Mouse (Mus musculus): ENCODE results near the gene Amz2. TPM values are rescaled to one million over a fixed set of nuclear protein-coding genes. Genes with fewer than 3 reads are reported as not detected.

Amz2 gene
- polyA plus RNA-seq, 1 experiment from 2014 or later = 46.8 TPM

DNA sequence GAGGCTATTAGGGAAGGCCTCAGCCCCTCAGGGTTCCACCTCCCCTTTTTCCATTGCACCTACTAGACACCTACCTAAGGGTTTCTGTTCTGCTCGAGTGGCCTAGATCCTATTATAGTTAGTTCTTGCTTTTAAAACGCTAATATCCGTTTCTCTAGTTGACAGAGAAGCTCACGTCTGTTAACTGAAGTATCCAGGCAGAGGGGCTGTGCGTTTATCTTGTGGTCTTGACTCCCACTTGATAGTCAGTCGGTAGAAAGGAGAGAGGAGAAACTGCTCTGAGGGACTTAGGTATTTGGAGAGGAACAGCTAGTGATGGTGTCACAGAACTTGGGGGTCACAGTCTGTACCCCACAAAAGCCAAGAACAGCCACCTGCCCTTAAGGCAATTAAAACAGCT lies 50.9 kb downstream of the Amz2 start:
- Histone ChIP-seq H3K4me3 (ENCODE audit: low read depth, low read length) (no peak overlapping the region), H3K9ac (ENCODE audit: low read length) (no peak overlapping the region), H3K27ac (ENCODE audit: low read depth, low read length) (peak overlapping the region; percentile 66), H3K4me2 (no peak overlapping the region), H3K36me3 (ENCODE audit: control insufficient read depth, insufficient read depth, low read length) (no peaks in the 10 kb centered on the region), H3K9me3 (ENCODE audit: control insufficient read depth, low read length) (no peaks in the 10 kb centered on the region), H3K4me1 (ENCODE audit: control insufficient read depth, insufficient read depth, low read length) (peaks cover 39% of the 10 kb centered on the region), H3K27me3 (ENCODE audit: control insufficient read depth, insufficient read depth, low read length) (peaks cover 5% of the 10 kb centered on the region)
- 20% methylated on average over 6 of the region's 6 CpGs for WGBS
- DNase-seq (ENCODE audit: low spot score, missing footprints) = peak; percentile 83
- no peak for ATAC-seq (ENCODE audit: low FRiP score)

DNA sequence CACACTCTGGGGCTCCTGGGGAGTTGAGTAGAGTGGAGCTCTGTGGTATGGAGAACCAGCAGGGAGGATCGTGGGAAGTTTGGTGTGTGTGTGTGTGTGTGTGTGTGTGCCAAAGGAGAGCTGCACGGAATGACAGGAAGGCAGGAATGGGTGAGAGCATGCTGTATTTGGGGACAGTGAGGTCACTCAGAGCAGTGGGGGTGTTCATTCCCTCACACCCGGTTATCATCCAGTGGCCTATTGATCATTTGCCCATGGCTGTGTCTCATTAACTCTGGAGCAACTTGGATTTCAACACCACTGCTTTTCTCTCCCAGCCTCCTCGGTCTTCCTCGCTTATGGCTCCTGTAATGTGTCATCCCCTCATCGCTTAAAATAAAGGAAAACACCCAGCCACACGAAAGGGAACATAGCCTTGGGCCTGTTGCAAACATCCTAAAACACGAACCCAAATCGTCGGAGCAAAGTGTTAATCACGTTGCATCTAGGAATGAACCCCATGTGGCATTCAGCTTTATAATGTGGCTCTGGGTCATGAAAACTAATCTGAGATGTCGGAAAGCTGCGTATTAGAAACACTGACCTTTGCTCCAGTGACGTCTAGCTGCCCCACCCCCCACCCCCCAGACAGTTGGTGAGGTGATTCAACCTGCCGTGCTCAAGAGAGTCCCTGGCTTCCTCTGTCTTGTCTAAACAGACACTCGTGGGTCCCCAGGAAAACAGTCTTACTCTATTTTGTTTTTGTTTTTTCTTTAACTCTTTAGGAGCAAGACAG lies 52.0 kb downstream of the Amz2 start:
- ATAC-seq (ENCODE audit: low FRiP score) (no peak), DNase-seq (ENCODE audit: low spot score, missing footprints) (peak; percentile 79)
- Histone ChIP-seq H3K27ac (ENCODE audit: low read depth, low read length) (no peak overlapping the region), H3K9ac (ENCODE audit: low read length) (no peak overlapping the region), H3K4me3 (ENCODE audit: low read depth, low read length) (no peak overlapping the region), H3K27me3 (ENCODE audit: control insufficient read depth, insufficient read depth, low read length) (no peaks in the 10 kb centered on the region), H3K4me1 (ENCODE audit: control insufficient read depth, insufficient read depth, low read length) (peaks cover 36% of the 10 kb centered on the region), H3K36me3 (ENCODE audit: control insufficient read depth, insufficient read depth, low read length) (no peaks in the 10 kb centered on the region), H3K4me2 (no peak overlapping the region), H3K9me3 (ENCODE audit: control insufficient read depth, low read length) (no peaks in the 10 kb centered on the region)
- 50% methylated on average over 16 of the region's 16 CpGs for WGBS

DNA sequence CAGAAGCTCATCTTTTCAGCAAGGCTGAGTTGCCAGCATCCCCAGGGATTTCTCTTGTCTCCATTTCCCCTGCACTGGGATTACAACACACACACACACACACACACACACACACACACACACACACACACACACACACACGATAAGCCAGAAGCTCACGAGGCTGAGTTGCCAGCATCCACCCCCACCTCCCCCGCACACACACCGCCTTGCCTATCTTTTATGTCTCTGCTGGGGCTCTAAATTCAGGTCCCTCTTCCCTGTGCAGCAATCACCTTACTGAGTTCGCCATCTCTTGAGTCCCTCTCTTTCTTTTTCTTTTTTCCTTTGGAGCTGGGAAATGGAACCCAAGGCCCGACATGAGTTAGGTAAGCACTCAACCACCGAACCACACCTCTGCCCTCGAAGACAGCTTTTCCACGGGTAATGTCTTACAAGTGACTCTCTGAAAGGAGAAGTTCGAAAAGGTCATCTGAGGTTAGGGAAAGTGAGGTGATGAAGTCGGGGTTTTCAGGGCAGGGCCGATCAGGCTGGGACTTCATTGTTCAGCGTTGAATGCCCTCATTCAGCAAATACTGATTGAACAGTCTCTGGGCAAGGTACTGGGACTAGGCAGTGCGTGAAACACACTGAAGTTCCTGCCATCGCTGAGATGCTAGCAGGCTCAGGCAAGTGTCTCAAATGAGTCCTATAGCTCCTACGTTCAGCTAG lies 54.0 kb downstream of the Amz2 start:
- Histone ChIP-seq H3K36me3 (ENCODE audit: control insufficient read depth, insufficient read depth, low read length) (no peaks in the 10 kb centered on the region), H3K27ac (ENCODE audit: low read depth, low read length) (no peak overlapping the region), H3K9me3 (ENCODE audit: control insufficient read depth, low read length) (no peaks in the 10 kb centered on the region), H3K27me3 (ENCODE audit: control insufficient read depth, insufficient read depth, low read length) (no peaks in the 10 kb centered on the region), H3K4me2 (no peak overlapping the region), H3K4me1 (ENCODE audit: control insufficient read depth, insufficient read depth, low read length) (peaks cover 31% of the 10 kb centered on the region), H3K9ac (ENCODE audit: low read length) (no peak overlapping the region), H3K4me3 (ENCODE audit: low read depth, low read length) (no peak overlapping the region)
- no peak for DNase-seq (ENCODE audit: low spot score, missing footprints)
- WGBS = 48% methylated on average over 16 of the region's 16 CpGs
- ATAC-seq (ENCODE audit: low FRiP score) = no peak

DNA sequence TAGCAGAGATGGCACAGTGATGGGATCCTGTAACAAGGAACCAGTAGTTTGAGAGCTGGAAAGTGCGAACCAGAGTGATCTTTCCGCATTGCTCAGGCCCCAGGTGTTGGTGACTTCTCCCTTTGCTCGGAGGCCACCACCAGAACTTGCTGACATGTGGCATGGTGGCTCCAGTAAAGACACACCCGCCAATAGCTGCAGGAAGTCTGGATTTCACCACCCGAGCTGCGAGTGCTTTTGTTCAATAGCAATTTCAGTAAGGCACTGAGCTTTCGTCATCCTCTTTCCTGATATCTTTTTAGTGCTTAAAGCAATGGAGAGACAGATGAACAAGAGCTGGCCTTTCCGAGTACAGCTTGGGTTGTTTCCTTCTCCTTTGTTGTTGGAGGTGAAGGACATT lies 54.7 kb downstream of the Amz2 start:
- Histone ChIP-seq H3K36me3 (ENCODE audit: control insufficient read depth, insufficient read depth, low read length) (no peaks in the 10 kb centered on the region), H3K9me3 (ENCODE audit: control insufficient read depth, low read length) (no peaks in the 10 kb centered on the region), H3K4me1 (ENCODE audit: control insufficient read depth, insufficient read depth, low read length) (peaks cover 31% of the 10 kb centered on the region), H3K9ac (ENCODE audit: low read length) (no peak overlapping the region), H3K4me3 (ENCODE audit: low read depth, low read length) (no peak overlapping the region), H3K27ac (ENCODE audit: low read depth, low read length) (no peak overlapping the region), H3K27me3 (ENCODE audit: control insufficient read depth, insufficient read depth, low read length) (no peaks in the 10 kb centered on the region), H3K4me2 (no peak overlapping the region)
- DNase-seq (ENCODE audit: low spot score, missing footprints) (no peak), ATAC-seq (ENCODE audit: low FRiP score) (no peak)
- 84% methylated on average over 8 of the region's 8 CpGs for WGBS

DNA sequence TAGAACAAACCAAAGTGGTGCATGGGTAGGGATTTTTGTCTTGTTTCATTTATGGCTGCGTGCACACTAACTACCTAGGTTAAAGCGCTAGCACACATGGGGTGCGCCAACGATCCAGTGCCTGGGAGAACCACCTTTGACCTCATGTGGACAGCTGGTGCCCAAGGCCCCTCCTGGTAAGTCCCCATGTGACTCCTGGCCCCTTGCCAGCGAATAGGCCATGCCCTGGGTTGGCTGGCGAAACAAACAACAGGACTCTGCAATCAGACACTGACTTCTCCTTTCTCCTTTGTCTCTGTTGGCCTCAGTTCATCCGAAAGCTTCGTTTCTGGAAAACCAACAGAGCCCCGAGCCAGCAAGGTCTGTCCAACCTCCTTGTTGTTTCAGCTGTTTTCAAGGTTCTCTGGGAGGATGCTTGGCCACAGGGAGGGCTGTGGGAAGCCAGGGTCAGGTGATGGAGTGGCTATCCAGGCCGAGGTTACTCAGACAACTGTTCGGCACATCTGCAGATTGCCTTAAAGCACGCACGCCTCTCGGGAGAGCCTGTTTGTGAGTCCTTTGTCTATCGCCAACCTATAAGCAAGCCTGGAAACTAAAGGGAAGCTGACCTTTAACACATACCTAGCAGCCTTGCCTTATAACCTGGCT lies 59.8 kb downstream of the Amz2 start:
- 83% methylated on average over 15 of the region's 15 CpGs for WGBS
- H3K27ac ChIP-seq (ENCODE audit: low read depth, low read length) = no peak overlapping the region

DNA sequence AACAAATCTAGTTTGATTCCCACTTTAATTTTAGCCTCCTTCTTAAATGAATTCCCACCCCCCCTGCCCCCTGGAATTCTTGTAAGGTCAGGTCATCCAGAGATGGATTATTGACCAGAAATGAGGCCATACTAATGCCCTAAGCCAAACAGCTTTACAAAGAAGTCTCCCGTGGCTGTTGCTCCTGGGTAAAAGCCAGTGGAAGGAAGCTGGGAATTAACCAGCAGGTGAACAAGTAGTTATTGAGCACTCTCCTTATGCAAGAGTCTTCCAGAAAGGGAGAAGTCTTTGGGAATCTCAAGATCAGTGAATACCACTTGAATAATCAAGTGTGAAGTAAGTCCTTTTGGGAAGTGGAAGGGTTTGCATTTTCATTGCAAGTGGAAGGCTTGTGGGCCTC lies 61.4 kb downstream of the Amz2 start:
- Histone ChIP-seq H3K4me1 (ENCODE audit: control insufficient read depth, insufficient read depth, low read length) (peaks cover 3% of the 10 kb centered on the region; the same call in 1 of the 2 replicates), H3K9ac (ENCODE audit: low read length) (no peak overlapping the region), H3K9me3 (ENCODE audit: control insufficient read depth, low read length) (no peaks in the 10 kb centered on the region), H3K4me2 (no peak overlapping the region), H3K27me3 (ENCODE audit: control insufficient read depth, insufficient read depth, low read length) (no peaks in the 10 kb centered on the region), H3K4me3 (ENCODE audit: low read depth, low read length) (no peak overlapping the region), H3K27ac (ENCODE audit: low read depth, low read length) (no peak overlapping the region), H3K36me3 (ENCODE audit: control insufficient read depth, insufficient read depth, low read length) (no peaks in the 10 kb centered on the region)
- ATAC-seq (ENCODE audit: low FRiP score) = no peak
- no peak for DNase-seq (ENCODE audit: low spot score, missing footprints)
- WGBS = 13% methylated on average over 1 of the region's 1 CpGs

More for the DNA sequence above, 59.8 kb downstream of the Amz2 start:
- H3K4me1 ChIP-seq (ENCODE audit: control insufficient read depth, insufficient read depth, low read length) = peaks cover 3% of the 10 kb centered on the region; the same call in 1 of the 2 replicates
- H3K9ac ChIP-seq (ENCODE audit: low read length) = no peak overlapping the region
- H3K4me2 ChIP-seq = no peak overlapping the region
- no peak overlapping the region for H3K4me3 ChIP-seq (ENCODE audit: low read depth, low read length)
- H3K27me3 ChIP-seq (ENCODE audit: control insufficient read depth, insufficient read depth, low read length) = no peaks in the 10 kb centered on the region
- no peaks in the 10 kb centered on the region for H3K36me3 ChIP-seq (ENCODE audit: control insufficient read depth, insufficient read depth, low read length)
- no peaks in the 10 kb centered on the region for H3K9me3 ChIP-seq (ENCODE audit: control insufficient read depth, low read length)
- DNase-seq (ENCODE audit: low spot score, missing footprints) (no peak), ATAC-seq (ENCODE audit: low FRiP score) (no peak)

DNA sequence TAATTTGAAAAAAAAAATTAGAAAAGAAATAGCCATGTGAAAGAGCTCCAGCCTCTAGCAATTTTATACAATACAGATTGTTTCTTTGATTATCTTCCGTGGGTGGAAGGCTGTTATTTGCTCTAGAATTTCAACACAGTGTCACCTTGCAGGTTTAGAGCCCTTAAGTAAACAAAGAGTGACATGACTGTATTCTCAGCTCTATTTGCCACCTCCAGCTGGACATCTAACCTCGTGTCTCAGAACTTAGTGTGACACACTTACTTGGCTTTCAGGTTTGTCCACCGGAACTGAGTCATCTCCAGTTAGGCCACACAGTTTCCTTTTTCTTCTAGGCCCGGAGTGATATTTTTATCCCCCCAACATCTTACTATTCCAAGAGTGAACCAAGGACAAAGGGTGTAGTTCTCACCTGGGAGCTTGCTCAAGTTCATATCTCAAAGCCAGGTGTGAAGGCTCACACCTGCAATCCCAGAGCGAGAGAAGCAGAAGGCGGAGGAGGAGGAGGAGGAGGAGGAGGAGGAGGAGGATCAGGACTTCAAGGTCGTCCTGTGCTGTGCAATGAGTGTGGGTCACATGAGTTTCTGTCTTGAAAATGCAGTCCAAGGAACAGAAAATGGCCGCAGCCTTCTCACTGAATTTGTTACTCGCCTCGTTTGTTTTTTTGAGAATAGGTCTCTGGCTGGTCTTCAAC lies 62.4 kb downstream of the Amz2 start:
- Histone ChIP-seq H3K4me2 (no peak overlapping the region), H3K9me3 (ENCODE audit: control insufficient read depth, low read length) (no peaks in the 10 kb centered on the region), H3K9ac (ENCODE audit: low read length) (no peak overlapping the region), H3K4me1 (ENCODE audit: control insufficient read depth, insufficient read depth, low read length) (peaks cover 3% of the 10 kb centered on the region; the same call in 1 of the 2 replicates), H3K27ac (ENCODE audit: low read depth, low read length) (no peak overlapping the region), H3K4me3 (ENCODE audit: low read depth, low read length) (no peak overlapping the region), H3K27me3 (ENCODE audit: control insufficient read depth, insufficient read depth, low read length) (no peaks in the 10 kb centered on the region), H3K36me3 (ENCODE audit: control insufficient read depth, insufficient read depth, low read length) (no peaks in the 10 kb centered on the region)
- ATAC-seq (ENCODE audit: low FRiP score) (no peak), DNase-seq (ENCODE audit: low spot score, missing footprints) (no peak)
- 86% methylated on average over 10 of the region's 10 CpGs for WGBS

DNA sequence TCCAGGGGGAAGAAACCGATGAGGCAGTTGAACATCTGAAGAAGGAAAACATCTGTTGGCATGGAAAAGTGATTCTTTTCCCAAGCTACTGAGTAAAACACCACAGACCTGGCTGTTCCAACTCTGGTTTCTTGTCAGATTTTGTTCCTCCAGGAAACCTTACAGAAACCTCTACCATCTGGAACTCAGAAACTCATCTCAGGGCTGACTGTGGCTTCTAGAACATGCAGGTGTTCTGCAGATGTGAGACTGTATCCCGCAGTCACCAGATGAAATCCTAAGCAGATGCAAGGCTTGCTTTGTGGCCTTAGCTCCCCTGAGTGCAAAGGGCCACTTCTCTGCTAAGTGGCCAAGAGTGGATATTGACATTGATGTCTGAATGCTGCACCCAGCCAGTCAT lies 64.0 kb downstream of the Amz2 start:
- Histone ChIP-seq H3K4me1 (ENCODE audit: control insufficient read depth, insufficient read depth, low read length) (peaks cover 3% of the 10 kb centered on the region; the same call in 1 of the 2 replicates), H3K27me3 (ENCODE audit: control insufficient read depth, insufficient read depth, low read length) (no peaks in the 10 kb centered on the region), H3K4me3 (ENCODE audit: low read depth, low read length) (no peak overlapping the region), H3K36me3 (ENCODE audit: control insufficient read depth, insufficient read depth, low read length) (no peaks in the 10 kb centered on the region), H3K27ac (ENCODE audit: low read depth, low read length) (no peak overlapping the region), H3K9me3 (ENCODE audit: control insufficient read depth, low read length) (no peaks in the 10 kb centered on the region), H3K4me2 (no peak overlapping the region), H3K9ac (ENCODE audit: low read length) (no peak overlapping the region)
- 94% methylated on average over 2 of the region's 2 CpGs for WGBS
- ATAC-seq (ENCODE audit: low FRiP score) (no peak), DNase-seq (ENCODE audit: low spot score, missing footprints) (no peak)
